Mouse (Mus musculus) spleen, adult 2 months (tissue): ENCODE measurements around the gene Tecpr2.

Source experiments
- CTCF ChIP-seq: fragments of 200-500 bp; IDR thresholded peaks from 2 replicates; pipeline ENCODE4 v1.5.1; 2011; ENCODE audit warnings: mild to moderate bottlenecking, inconsistent platforms; ENCODE audit not compliant: insufficient read depth, insufficient read length, insufficient replicate concordance; ENCODE audit errors: extremely low read depth
- POLR2A ChIP-seq: fragments of 200-500 bp; IDR thresholded peaks from 2 replicates; pipeline ENCODE4 v1.6.1; 2011; ENCODE audit warnings: low read depth, low read length, inconsistent platforms

DNA sequence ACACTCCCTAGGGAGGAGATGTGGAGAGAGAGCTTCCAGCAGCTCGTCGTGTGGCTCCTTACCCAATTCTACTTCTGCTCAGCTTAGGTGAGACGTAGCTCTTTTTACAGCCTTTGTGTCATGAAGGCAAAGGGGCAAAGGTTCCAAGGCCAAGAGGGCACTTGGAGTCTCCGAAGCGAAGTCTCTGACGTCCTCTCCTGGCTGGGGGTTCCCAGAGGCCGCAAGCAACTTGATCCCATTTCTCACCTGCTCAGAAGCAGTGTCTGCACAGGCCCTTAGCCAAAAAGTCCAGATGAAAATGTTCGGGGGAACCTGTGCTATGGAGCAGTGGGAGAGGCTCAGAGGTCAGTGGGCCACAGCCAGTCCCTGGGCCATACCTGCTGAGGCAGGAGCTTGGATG lies 94.0 kb downstream of the Tecpr2 start:
- no peak for TF ChIP-seq CTCF
- TF ChIP-seq POLR2A: no peak
